Mouse (Mus musculus): ENCODE results near the gene Gm7694. TPM values are rescaled to one million over a fixed set of nuclear protein-coding genes. Genes with fewer than 3 reads are reported as not detected.

The Gm7694 gene
- total RNA-seq (2021), result under 1 TPM; 0.45 to 0.51 TPM
- long read RNA-seq, experiment 1, result 0 reads
- long read RNA-seq, experiment 2, partial matches to known transcripts, result 1 of 1 reads
- long read RNA-seq, experiment 2, other reads (novel, unspliced or antisense), result 0 of 1 reads

DNA sequence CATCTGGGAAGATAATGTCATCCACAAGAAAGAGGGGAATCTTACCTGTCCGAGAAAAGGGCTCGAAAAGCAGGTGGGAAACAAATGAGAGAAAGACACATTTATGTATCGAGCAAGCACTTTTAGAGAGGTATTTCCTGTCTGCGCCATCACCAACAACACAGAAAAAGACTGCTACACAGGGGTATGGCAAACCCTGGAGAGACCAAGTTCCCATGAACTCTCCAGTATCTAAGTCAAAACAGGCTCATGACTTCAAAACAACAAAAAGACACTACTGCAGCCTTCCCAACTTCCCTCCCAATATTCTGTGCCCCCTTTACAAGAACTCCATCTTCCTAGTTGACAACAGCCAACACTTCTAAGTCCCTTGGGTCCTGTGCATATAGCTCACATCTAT is at the start of gene Gm7694:
TSS of gene Gm7694 (minus strand) at position 101 of the 400 bp plus-strand sequence.
- intact Hi-C loops (cut with DNase I), result no loop called here
- no peak for TF ChIP-seq CTCF (IDR thresholded peaks at IDR 0.05)
- Histone ChIP-seq H3K27ac (no peak within 1 kb of the TSS), H3K4me3 (no peak within 1 kb of the TSS)
- no peak for DNase-seq

GRCm38 (mm10) chr1:170353335-170353734 is 47.2 kb upstream of the Gm7694 start:
- TF ChIP-seq CTCF (IDR thresholded peaks at IDR 0.05), result no peak
- intact Hi-C loops (cut with DNase I), result no loop called here
- Histone ChIP-seq H3K4me3 (no peak overlapping the region), H3K27ac (no peak overlapping the region)
- DNase-seq, result no peak

DNA sequence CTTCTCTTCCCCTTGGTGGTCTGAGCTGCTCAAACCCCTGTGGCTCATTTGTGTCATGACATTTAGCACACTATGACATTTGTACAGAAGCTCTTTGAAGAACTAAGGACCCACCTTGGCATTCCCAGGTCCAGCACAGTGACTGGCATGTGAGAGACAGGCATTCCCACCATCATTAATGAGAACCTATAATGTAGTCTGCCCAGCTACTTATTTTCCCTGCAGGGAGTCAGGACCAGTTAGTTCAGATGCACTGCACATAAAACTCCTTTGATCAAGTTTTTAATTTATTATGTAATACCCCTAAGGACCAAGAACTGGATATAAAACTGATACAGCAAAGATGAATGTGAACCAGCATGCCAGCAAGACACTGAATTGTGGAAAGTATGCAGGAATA is 44.9 kb upstream of the Gm7694 start:
- intact Hi-C loops (cut with DNase I), result no loop called here
- TF ChIP-seq CTCF (IDR thresholded peaks at IDR 0.05), result no peak
- DNase-seq, result no peak
- H3K27ac ChIP-seq, result no peak overlapping the region
- H3K4me3 ChIP-seq, result no peak overlapping the region

GRCm38 (mm10) chr1:170346266-170346665 is 40.1 kb upstream of the Gm7694 start:
- no peak overlapping the region for H3K4me3 ChIP-seq
- intact Hi-C loops (cut with DNase I), result no loop called here
- DNase-seq, result no peak
- no peak overlapping the region for H3K27ac ChIP-seq
- no peak for TF ChIP-seq CTCF (IDR thresholded peaks at IDR 0.05)

DNA sequence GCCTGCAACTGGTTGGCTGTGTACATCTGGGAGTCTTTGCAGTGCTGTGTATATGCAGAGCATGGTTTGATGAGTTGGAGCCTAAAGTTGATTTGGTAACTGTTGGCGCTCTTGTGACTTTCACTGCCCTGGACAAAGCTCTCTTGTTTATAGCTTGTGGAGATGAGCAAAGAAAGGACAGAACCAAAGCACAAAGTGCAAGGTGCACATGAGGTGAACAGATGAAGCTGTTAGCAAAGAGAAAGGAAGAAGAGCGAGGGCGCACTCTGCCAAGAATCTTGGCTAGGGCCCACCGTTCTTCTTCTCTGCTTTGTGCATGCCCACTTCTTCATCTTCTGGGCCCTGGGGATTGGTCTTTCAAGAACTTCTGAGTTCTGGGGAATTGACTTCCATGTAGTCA is 37.8 kb upstream of the Gm7694 start:
- Histone ChIP-seq H3K4me3 (no peak overlapping the region), H3K27ac (no peak overlapping the region)
- no peak for DNase-seq
- intact Hi-C loops (cut with DNase I), result no loop called here
- no peak for TF ChIP-seq CTCF (IDR thresholded peaks at IDR 0.05)

DNA sequence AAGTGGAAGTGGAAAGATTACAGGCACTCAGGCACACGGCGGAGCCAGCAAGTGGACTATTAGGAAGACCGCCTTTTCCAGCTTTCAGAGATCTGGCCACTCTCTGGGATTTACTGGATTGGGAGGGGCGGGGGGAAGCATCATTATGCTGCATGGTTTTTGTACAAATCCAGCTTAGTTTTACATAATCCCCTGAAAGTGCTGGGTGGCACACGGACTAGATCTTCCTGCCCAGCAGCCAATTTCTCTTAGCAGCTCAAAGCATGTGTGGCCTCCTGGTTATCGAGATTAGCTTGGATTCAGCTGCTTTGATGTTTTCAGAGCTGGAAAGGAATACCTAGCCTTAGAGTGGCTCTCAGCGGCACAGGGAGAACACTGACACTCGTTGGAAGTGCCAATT is 36.9 kb upstream of the Gm7694 start:
- TF ChIP-seq CTCF (IDR thresholded peaks at IDR 0.05), result no peak
- no peak overlapping the region for H3K4me3 ChIP-seq
- DNase-seq, result no peak
- intact Hi-C loops (cut with DNase I), result no loop called here
- no peak overlapping the region for H3K27ac ChIP-seq

DNA sequence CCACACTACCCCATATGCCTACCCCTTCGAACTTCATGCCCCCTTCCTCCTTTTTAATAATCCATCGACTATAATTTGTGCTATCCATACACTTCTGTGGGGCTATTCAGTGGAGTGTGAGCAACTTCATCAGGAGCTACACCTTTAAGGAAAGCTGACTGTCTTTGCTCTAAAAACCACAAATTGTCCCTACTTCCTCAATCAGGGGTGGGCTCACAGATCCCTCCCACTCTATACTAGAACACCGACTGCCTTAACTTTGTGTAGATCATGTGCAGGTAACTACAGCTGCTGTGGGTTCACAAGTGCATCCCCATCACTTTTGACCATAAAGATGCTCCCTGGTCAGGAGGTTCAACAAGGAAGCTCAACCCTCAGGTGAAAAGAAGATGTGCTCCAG is 33.8 kb upstream of the Gm7694 start:
- no peak for DNase-seq
- H3K27ac ChIP-seq, result no peak overlapping the region
- H3K4me3 ChIP-seq, result no peak overlapping the region
- intact Hi-C loops (cut with DNase I), result no loop called here
- no peak for TF ChIP-seq CTCF (IDR thresholded peaks at IDR 0.05)

DNA sequence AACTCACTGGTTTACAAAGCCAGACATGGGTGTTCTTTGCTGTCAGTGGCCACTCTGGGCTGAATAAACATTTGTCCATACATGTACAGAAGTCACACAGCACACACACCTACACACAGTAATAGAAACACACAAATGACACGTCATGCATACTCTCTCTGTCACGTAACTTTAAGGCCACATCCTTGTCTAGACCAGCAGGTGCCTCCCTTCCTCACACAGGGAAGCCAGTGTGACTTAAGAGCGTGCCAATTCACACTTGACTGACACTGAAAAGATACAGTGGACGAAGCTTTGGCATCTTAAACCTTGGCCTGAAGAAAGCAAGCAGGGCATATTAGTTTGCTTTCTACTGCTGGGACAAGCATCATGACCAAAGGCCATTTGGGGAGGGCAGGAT is 26.6 kb upstream of the Gm7694 start:
- no peak for DNase-seq
- H3K27ac ChIP-seq, result no peak overlapping the region
- H3K4me3 ChIP-seq, result no peak overlapping the region
- no peak for TF ChIP-seq CTCF (IDR thresholded peaks at IDR 0.05)
- intact Hi-C loops (cut with DNase I), result no loop called here

DNA sequence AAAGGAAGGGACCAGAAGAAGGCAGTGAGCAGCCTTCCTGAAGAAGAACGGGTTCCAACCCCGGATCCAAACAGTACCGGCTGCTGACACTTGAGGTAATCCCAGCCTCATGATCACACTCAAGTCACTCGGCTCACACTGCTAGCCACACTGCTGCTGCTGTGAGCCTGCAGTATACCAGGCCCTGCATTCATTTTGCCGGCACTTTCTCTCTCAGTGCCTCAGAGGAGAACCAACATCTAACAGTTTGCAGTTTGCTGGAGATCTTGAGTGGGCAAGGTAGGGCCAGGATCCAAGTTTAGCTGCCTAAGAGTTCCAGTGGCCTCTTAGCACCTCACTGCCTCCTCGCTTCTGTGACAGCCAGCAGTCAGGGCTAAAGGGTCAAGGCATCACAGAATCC is 25.8 kb upstream of the Gm7694 start:
- no peak overlapping the region for H3K27ac ChIP-seq
- intact Hi-C loops (cut with DNase I), result no loop called here

DNA sequence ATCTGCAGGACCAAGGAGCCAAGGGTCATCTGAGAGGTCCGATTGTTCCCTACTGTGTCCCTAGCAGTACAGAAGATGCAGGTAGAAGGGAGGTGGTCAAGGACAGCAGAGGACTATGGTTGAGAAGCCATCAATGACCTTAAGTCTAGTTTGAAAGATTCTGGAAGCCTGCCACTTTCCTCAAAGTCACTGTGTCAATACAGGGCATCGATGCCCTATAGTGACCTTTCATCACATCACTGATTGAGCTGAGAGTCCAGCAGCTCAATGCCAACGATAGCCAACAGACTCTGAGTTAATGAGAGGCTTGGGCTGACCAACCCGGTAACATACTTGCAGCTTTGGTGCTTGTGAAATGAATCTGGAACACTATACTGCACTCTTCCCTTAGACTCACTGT is 19.1 kb upstream of the Gm7694 start:
- intact Hi-C loops (cut with DNase I), result no loop called here

More for the DNA sequence above, 25.8 kb upstream of the Gm7694 start:
- H3K4me3 ChIP-seq, result no peak overlapping the region
- TF ChIP-seq CTCF (IDR thresholded peaks at IDR 0.05), result no peak
- no peak for DNase-seq

GRCm38 (mm10) chr1:170324312-170324711 is 18.2 kb upstream of the Gm7694 start:
- intact Hi-C loops (cut with DNase I), result no loop called here
- no peak overlapping the region for H3K27ac ChIP-seq
- TF ChIP-seq CTCF (IDR thresholded peaks at IDR 0.05), result no peak
- DNase-seq, result no peak
- H3K4me3 ChIP-seq, result no peak overlapping the region

More for the DNA sequence above, 19.1 kb upstream of the Gm7694 start:
- Histone ChIP-seq H3K4me3 (no peak overlapping the region), H3K27ac (no peak overlapping the region)
- TF ChIP-seq CTCF (IDR thresholded peaks at IDR 0.05), result no peak
- DNase-seq, result no peak

DNA sequence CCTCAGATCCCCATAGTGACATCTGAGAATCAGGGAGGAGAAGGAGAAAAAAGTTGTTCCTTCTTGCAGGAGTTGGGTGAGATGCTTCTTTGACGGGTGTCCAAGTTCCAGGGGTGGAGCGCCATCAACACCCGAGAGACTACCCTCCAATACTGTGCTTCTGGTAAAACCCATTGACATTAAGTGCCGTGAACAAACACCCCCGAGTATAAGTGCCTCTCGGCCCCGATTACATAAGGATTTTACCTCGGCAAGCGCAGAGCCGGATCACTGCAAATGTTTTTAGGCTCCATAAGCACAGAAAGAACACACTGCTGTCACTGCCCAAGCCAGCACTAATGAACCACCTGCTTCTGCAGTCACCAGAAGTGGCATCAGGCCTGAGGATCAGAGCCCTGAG is 16.9 kb upstream of the Gm7694 start:
- no peak overlapping the region for H3K4me3 ChIP-seq
- TF ChIP-seq CTCF (IDR thresholded peaks at IDR 0.05), result no peak
- DNase-seq, result no peak
- H3K27ac ChIP-seq, result no peak overlapping the region
- intact Hi-C loops (cut with DNase I), result no loop called here

GRCm38 (mm10) chr1:170322046-170322445 is 15.9 kb upstream of the Gm7694 start:
- intact Hi-C loops (cut with DNase I), result no loop called here
- H3K27ac ChIP-seq, result no peak overlapping the region
- no peak overlapping the region for H3K4me3 ChIP-seq
- TF ChIP-seq CTCF (IDR thresholded peaks at IDR 0.05), result no peak
- no peak for DNase-seq

GRCm38 (mm10) chr1:170311431-170311830 is 5.3 kb upstream of the Gm7694 start:
- no peak overlapping the region for H3K27ac ChIP-seq
- no peak for TF ChIP-seq CTCF (IDR thresholded peaks at IDR 0.05)
- no peak for DNase-seq
- intact Hi-C loops (cut with DNase I), result no loop called here
- no peak overlapping the region for H3K4me3 ChIP-seq

GRCm38 (mm10) chr1:170308503-170308902 is 2.4 kb upstream of the Gm7694 start, which contains the start of gene Spata46:
TSS of gene Spata46 (plus strand) at chr1:170308803.
- TF ChIP-seq CTCF (IDR thresholded peaks at IDR 0.05), result no peak
- Histone ChIP-seq H3K4me3 (no peak within 1 kb of the TSS), H3K27ac (no peak within 1 kb of the TSS)
- no peak for DNase-seq
- intact Hi-C loops (cut with DNase I), result no loop called here
